Mouse (Mus musculus) midbrain, embryonic 10.5 days (tissue): Measurements from ENCODE around the gene Mob1a. TPM values are rescaled to one million over a fixed set of nuclear protein-coding genes. Genes with fewer than 3 reads are reported as not detected.
"Not testable (repeated sequence)": the region's sequence is repeated elsewhere in the genome, so short reads cannot be mapped to it uniquely, and the experiment has no call there.

Experiments
- DNase-seq: peaks from one replicate; pipeline ENCODE4 v3.0.0-alpha.2; 2017; ENCODE audit warnings: low spot score
- H3K27ac ChIP-seq: fragments of 300-500 bp; sonication (generic); replicated peaks from 2 replicates; pipeline ENCODE4 v1.5.1; 2016; ENCODE audit warnings: mild to moderate bottlenecking
- H3K27me3 ChIP-seq: fragments of 300-500 bp; sonication (generic); 2 replicates; pipeline ENCODE4 v1.6.1; 2016; ENCODE audit warnings: low read depth, mild to moderate bottlenecking; ENCODE audit not compliant: poor library complexity, severe bottlenecking
- H3K36me3 ChIP-seq: fragments of 300-500 bp; sonication (generic); 2 replicates; pipeline ENCODE4 v1.6.1; 2016; ENCODE audit warnings: mild to moderate bottlenecking, moderate library complexity
- H3K4me1 ChIP-seq: fragments of 300-500 bp; sonication (generic); 2 replicates; pipeline ENCODE4 v1.6.1; 2016
- H3K4me3 ChIP-seq: fragments of 300-500 bp; sonication (generic); 2 replicates; pipeline ENCODE4 v1.5.1; 2016; ENCODE audit warnings: mild to moderate bottlenecking, moderate library complexity
- H3K9me3 ChIP-seq: fragments of 300-500 bp; sonication (generic); replicated peaks from 2 replicates; pipeline ENCODE4 v1.6.1; 2016; ENCODE audit warnings: mild to moderate bottlenecking
- WGBS: fragments of 180-500 bp; shearing (Covaris S2); methylation state at CpG from one replicate; pipeline ENCODE4 v1.1.7; 2016; 5-methylcytosine and 5-hydroxymethylcytosine counted together
- polyA plus RNA-seq: library from polyadenylated mRNA; unstranded; fragments of >200 nt; fragmentation: Nextera tagmentation; extraction: Ambion mirVana; gene quantifications from 2 replicates; pipeline ENCODE4 v1.2.1, GENCODE M21; 2016

The Mob1a gene
- polyA plus RNA-seq, 1 experiment from 2014 or later, result 60.4 TPM

DNA sequence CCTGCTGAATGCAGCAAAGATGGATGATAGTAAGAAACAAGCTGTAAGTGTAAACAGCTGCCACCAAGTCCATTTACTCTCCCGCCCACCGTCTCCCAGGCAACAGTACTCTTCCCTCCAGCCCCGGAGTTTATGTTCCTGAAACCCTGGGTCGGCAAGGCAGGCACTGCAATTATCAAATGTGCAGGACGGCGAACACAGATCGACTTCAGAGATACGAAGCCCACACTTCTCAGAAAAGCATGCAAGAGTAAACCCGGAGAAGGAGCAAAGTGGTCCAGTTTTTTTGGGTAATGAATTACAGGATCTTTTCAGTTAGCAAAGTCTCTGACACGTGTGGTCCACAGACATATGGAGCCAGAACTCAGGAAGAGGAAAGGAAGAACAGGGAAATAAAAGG lies 9.8 kb upstream of the Mob1a start:
- Histone ChIP-seq H3K27ac (0 out of 2 replicates have a peak overlapping the region, but pooled peaks have one; percentile 18), H3K9me3 (no peaks in the 10 kb centered on the region), H3K4me1 (peaks cover 25% of the 10 kb centered on the region), H3K36me3 (peaks cover 24% of the 10 kb centered on the region), H3K4me3 (peak overlapping the region; percentile 99), H3K27me3 (no peaks in the 10 kb centered on the region)
- 18% methylated on average over 10 of the region's 10 CpGs for whole genome bisulfite sequencing
- peak; percentile 52 for DNase-seq

GRCm38 (mm10) chr6:83317108-83317741 lies 8.6 kb upstream of the Mob1a start:
- Histone ChIP-seq H3K27ac (peak overlapping the region; percentile 96), H3K4me3 (peak overlapping the region; percentile 99)
- WGBS, result under 1% methylated on average over 52 of the region's 52 CpGs

DNA sequence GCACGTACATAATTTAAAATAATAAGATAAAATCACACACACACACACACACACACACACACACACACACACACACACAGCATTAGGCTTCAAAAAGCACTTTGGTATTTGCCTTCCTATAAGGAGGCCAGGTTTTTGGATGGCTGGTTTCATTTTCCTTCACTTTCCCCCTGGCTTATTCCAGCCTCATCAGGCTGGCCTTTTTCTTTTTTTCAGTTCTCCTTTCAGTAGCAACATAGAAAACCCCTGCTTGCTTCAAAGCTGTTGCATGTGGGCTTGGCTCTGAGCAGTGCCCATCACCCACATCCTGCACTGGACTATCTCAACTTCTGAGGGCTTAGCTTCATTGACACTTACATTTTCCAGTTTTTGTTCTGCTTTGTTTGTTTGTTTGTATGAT lies 3.9 kb upstream of the Mob1a start:
- Histone ChIP-seq H3K4me3 (no peak overlapping the region), H3K9me3 (no peaks in the 10 kb centered on the region), H3K27me3 (no peaks in the 10 kb centered on the region), H3K27ac (no peak overlapping the region), H3K4me1 (peaks cover 20% of the 10 kb centered on the region), H3K36me3 (no peaks in the 10 kb centered on the region)
- WGBS, result 67% methylated on average over 1 of the region's 1 CpGs
- DNase-seq, result no peak

More at GRCm38 (mm10) chr6:83317108-83317741, 8.6 kb upstream of the Mob1a start:
- Histone ChIP-seq H3K9me3 (no peaks in the 10 kb centered on the region), H3K36me3 (peaks cover 12% of the 10 kb centered on the region), H3K27me3 (no peaks in the 10 kb centered on the region), H3K4me1 (peaks cover 25% of the 10 kb centered on the region)
- DNase-seq, result peak; percentile 90

- H3K27me3 ChIP-seq, result no peaks in the 10 kb centered on the region
- no peak for DNase-seq
- no peak overlapping the region for H3K27ac ChIP-seq
- peaks cover 22% of the 10 kb centered on the region for H3K4me1 ChIP-seq
- no peaks in the 10 kb centered on the region for H3K9me3 ChIP-seq
- H3K36me3 ChIP-seq, result peaks cover under 1% of the 10 kb centered on the region; the same call in 1 of the 2 replicates
- 66% methylated on average over 2 of the region's 2 CpGs for WGBS
- H3K4me3 ChIP-seq, result no peak overlapping the region
Measured at GRCm38 (mm10) chr6:83322794-83323193, 3.0 kb upstream of the Mob1a start.

DNA sequence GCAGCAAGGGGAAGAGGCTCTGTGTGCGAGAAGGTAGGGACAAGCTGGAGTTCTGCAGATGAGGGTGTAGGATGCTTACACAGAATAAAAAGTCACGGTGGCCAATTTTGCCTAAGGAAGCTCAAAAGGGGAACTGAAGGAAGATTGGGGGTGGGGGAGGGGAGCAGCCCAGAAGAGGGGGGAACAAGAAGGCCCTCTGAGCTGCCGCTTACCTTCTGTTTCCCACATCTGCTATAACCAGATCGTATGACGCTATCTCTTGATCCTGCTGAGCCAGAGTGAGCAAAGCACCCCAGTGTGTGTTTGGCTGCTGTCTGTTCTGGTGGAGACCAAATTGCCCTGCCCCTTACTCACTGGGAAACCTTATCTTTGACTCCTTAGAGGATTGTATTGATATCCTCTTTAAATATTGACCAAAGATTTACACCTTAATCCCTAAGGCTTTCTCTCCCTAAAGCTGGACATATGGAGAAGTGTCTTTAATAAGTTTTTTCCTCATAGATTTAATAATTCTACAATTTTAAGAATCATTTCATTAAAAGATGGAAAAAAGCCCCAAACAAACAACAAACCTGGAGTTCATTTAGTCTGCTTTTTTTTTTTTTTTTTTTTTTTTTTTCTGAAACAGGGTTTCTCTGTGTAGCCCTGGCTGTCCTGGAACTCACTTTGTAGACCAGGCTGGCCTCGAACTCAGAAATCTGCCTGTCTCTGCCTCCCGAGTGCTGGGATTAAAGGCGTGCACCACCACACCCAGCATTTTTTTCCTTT lies 2.0 kb upstream of the Mob1a start:
- Histone ChIP-seq H3K27me3 (no peaks in the 10 kb centered on the region), H3K27ac (no peak overlapping the region), H3K4me1 (peaks cover 22% of the 10 kb centered on the region), H3K4me3 (no peak overlapping the region), H3K9me3 (no peaks in the 10 kb centered on the region), H3K36me3 (peaks cover 5% of the 10 kb centered on the region)
- WGBS, result 75% methylated on average over 8 of the region's 8 CpGs
- no peak for DNase-seq

DNA sequence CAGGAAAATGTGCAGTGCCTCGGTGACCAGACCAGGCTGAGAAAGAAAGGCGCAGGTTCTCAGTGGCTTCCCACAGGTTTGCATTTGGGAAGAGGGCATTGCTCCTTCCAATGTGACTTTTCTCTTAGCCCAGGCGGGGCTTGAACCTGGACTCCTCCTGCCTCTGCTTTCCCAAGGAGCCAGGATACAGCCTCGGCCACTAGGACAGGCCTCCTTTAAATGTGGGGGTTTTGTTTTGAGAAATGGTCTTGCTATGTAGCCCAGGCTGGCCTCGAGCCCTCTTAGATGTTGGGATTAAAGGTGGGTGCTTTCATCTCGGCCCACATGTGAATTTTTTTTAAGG lies 549 bp downstream of the Mob1a start:
- peaks cover 22% of the 10 kb centered on the region for H3K4me1 ChIP-seq
- H3K27me3 ChIP-seq, result no peaks in the 10 kb centered on the region

GRCm38 (mm10) chr6:83326761-83327160 lies 945 bp downstream of the Mob1a start:
- DNase-seq, result no peak
- 78% methylated on average over 6 of the region's 6 CpGs for WGBS
- Histone ChIP-seq H3K27ac (peak overlapping the region; percentile 98; the same call in 1 of the 2 replicates), H3K27me3 (no peaks in the 10 kb centered on the region), H3K4me3 (peak overlapping the region; percentile 97), H3K9me3 (no peaks in the 10 kb centered on the region), H3K36me3 (peaks cover 34% of the 10 kb centered on the region), H3K4me1 (peaks cover 22% of the 10 kb centered on the region)

More for the DNA sequence above, 549 bp downstream of the Mob1a start:
- peak overlapping the region; percentile 98 for H3K27ac ChIP-seq
- peak overlapping the region; percentile 97 for H3K4me3 ChIP-seq
- DNase-seq, result no peak
- peaks cover 31% of the 10 kb centered on the region for H3K36me3 ChIP-seq
- 11% methylated on average over 6 of the region's 6 CpGs for WGBS
- no peaks in the 10 kb centered on the region for H3K9me3 ChIP-seq

DNA sequence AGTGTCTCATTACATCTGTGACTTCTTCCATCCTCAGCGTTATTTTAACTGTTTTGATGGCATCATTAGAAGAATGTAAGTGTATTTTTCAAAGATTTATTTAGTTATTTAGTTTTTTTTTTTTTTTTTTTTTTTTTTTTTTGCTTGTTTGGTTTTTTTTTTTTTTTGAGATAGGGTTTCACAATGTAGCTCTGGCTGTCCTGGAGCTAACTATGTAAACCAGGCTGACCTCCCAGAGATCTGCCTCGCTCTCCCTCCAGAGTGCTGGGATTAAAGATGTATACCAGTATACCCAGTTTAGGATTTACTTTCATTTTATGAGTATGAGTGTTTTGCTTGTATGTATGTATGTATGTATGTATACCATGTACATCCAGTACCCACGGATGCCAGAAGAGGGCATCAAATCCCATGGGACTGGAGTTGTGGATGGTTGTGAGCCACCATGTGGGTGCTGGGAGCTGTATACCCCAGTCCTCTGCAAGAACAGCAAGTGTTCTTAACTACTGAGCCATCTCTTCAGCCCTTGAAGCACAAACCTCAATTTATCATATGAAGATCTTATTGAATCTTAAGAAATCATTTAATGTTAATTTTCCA lies 1.9 kb downstream of the Mob1a start:
- Histone ChIP-seq H3K9me3 (no peaks in the 10 kb centered on the region), H3K4me1 (peaks cover 22% of the 10 kb centered on the region), H3K27me3 (no peaks in the 10 kb centered on the region), H3K36me3 (peaks cover 44% of the 10 kb centered on the region), H3K27ac (no peak overlapping the region), H3K4me3 (peak overlapping the region; percentile 97; the same call in 1 of the 2 replicates)
- DNase-seq, result no peak
- 89% methylated on average over 3 of the region's 3 CpGs for WGBS

- no peak for DNase-seq
- no peaks in the 10 kb centered on the region for H3K4me1 ChIP-seq
- H3K27ac ChIP-seq, result no peak overlapping the region
- WGBS, result 88% methylated on average over 3 of the region's 3 CpGs
- H3K27me3 ChIP-seq, result no peaks in the 10 kb centered on the region
- H3K9me3 ChIP-seq, result no peaks in the 10 kb centered on the region
- peaks cover 76% of the 10 kb centered on the region for H3K36me3 ChIP-seq
- H3K4me3 ChIP-seq, result no peak overlapping the region
Measured at GRCm38 (mm10) chr6:83341387-83341786, 15.6 kb downstream of the Mob1a start.

DNA sequence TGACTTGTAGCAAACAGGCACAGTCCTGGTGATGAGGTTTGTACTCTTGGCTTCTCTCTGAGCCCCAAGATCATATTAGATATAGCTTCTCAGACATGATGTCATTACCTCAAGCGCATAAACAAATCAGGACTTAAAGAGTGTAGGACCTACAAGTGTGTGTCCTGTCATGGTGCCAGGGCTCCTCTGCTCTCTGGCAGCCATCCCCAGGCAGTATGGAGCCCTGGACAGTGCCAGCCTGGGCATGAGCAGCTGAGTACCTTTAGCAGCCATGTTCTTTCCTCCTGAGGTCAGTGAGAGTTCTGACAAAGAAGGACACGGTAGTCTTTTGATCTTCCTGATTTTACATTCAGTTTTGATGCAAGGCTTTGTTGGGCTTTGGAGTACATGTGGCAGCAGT lies 17.1 kb downstream of the Mob1a start:
- H3K27me3 ChIP-seq, result no peaks in the 10 kb centered on the region
- no peak for DNase-seq
- H3K27ac ChIP-seq, result no peak overlapping the region
- 93% methylated on average over 2 of the region's 2 CpGs for whole genome bisulfite sequencing
- no peaks in the 10 kb centered on the region for H3K4me1 ChIP-seq
- no peak overlapping the region for H3K4me3 ChIP-seq
- H3K9me3 ChIP-seq, result no peaks in the 10 kb centered on the region
- H3K36me3 ChIP-seq, result peaks cover 60% of the 10 kb centered on the region

GRCm38 (mm10) chr6:83345285-83345684 lies 19.5 kb downstream of the Mob1a start:
- not testable (repeated sequence) for H3K27me3 ChIP-seq, H3K4me3 ChIP-seq, H3K9me3 ChIP-seq, DNase-seq, H3K27ac ChIP-seq
- H3K4me1 ChIP-seq, result peaks cover 17% of the 10 kb centered on the region
- peaks cover 37% of the 10 kb centered on the region for H3K36me3 ChIP-seq
- WGBS, result 94% methylated on average over 8 of the region's 8 CpGs

DNA sequence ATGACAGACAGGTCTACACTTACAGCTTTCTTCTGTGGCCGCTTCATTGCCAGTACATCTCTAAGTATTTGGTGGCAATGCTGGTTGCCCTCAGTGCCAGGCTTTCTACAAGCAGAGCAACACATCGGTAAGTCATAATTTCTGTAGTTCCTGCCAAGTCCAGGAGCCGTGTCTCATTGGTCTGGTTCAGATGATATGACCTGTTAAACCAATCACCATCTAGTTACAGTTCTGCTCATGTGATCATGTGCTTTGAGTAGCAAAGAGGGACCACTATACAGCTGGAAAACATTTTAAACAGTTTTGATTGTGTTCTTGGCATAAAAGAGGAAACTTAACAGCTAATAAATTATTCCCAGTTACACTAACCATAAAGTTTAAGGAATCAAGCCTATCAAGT lies 22.1 kb downstream of the Mob1a start:
- WGBS, result 87% methylated on average over 3 of the region's 3 CpGs
- no peaks in the 10 kb centered on the region for H3K9me3 ChIP-seq
- no peak for DNase-seq
- peaks cover 20% of the 10 kb centered on the region for H3K36me3 ChIP-seq
- peaks cover 30% of the 10 kb centered on the region for H3K4me1 ChIP-seq
- no peaks in the 10 kb centered on the region for H3K27me3 ChIP-seq
- H3K4me3 ChIP-seq, result no peak overlapping the region
- no peak overlapping the region for H3K27ac ChIP-seq

- Histone ChIP-seq H3K27ac (peak within 1 kb of the TSS; percentile 95), H3K4me1 (peaks cover 30% of the 10 kb centered on the region), H3K4me3 (peak within 1 kb of the TSS; percentile 94), H3K36me3 (peaks cover 22% of the 10 kb centered on the region), H3K27me3 (no peaks in the 10 kb centered on the region), H3K9me3 (no peaks in the 10 kb centered on the region)
- 37% methylated on average over 6 of the region's 6 CpGs for WGBS
- no peak for DNase-seq
Measured at GRCm38 (mm10) chr6:83348873-83349272, 23.1 kb downstream of the Mob1a start, which contains the start of gene Bola3. TSS of gene Bola3 (plus strand) at chr6:83349147.
